Mouse (Mus musculus): ENCODE data around the gene Crebrf.

- no peak for TF ChIP-seq POLR2A (IDR thresholded peaks at IDR 0.05; ENCODE audit: low read depth, low read length)
- TF ChIP-seq CTCF (conservative IDR thresholded peaks at IDR 0.05; ENCODE audit: insufficient read depth, insufficient read length, low read depth, low read length) = no peak
Observed at GRCm38 (mm10) chr17:26781610-26782043, 66.2 kb downstream of the Crebrf start.
